Mouse (Mus musculus): ENCODE results near the gene Ipo11. TPM values are rescaled to one million over a fixed set of nuclear protein-coding genes. Genes with fewer than 3 reads are reported as not detected.

Gene Ipo11
- 27.9 and 45.2 TPM in 2 replicates for polyA plus RNA-seq (2015; fragmentation: Nextera tagmentation; extraction: Ambion mirVana)

GRCm38 (mm10) chr13:106936256-106937137, at the start of gene Ipo11:
Gene Ipo11, minus strand, starts transcription at chr13:106936958.

DNA sequence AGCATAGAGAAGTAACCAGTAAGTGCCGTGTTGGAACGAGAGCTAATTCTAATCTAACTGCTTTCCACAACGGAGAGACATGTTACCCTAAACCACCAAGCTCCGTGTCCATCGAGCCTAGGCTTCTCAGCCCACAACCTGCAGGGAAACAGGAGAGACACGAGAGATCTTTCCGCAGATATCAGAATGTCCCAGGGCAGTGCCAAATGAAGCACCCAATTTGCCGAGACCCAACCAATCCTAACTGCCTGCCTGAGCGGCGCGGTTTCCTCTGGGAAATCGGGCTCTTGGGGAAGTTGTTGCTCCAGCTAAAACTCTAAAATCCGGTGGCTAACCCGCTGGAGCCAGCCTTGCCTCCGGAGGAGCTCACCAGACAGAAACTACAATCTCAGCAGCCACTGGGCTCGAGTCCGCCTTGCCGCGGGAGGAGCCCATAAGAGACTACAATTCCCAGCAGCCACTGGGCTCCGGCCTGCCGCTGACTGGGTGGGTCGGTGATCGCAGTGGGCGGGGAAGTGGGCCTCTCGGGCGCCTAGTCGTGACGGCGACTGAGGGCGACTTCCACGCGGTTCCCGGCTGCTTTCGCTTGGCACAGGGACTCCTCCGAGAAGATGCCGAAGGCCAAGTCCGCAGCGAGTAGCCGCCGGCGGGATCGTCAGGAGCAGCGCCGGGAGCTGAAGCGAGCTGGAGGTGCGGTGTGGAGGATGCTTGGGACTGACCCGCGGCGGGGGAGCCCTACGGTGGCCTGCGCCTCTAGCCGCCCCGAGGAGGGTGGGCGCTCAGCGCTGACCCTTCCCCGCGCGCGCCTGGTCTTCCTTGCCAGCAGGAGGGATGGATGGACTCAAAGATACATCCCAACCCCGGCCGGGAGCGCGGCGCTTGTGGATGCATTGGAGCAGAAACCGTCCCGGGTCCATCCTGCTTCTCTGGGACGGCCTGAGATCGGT, 10.1 kb upstream of the Ipo11 start, which contains the start of gene Dimt1:
TSS of gene Dimt1 (plus strand) at position 534 of the 947 bp plus-strand sequence.

Other genes with a start within 250 kb of the Ipo11 start
- 22.2 and 26.7 TPM in 2 replicates for gene Dimt1, start 10.2 kb upstream of the Ipo11 start, polyA plus RNA-seq (2015; fragmentation: Nextera tagmentation; extraction: Ambion mirVana)
- gene Kif2a, start 85.2 kb upstream of the Ipo11 start, polyA plus RNA-seq (2015; fragmentation: Nextera tagmentation; extraction: Ambion mirVana) = 23.8 and 25.6 TPM in 2 replicates

Data from adrenal gland, postnatal 0 days (tissue).